ENCODE assay signal across 8 mouse cellular contexts in genomic region chr5:120906791-120907733, GRCm38 (mm10). TPM values are rescaled to one million over a fixed set of nuclear protein-coding genes. Genes with fewer than 3 reads are reported as not detected.
A peak's percentile ranks its signal among the peaks of the same experiment; 100 is the strongest.
DNase-seq lines count a peak whose midpoint lies in the region; ATAC-seq and TF ChIP-seq lines count a peak whose summit lies in the region.
"Not testable (repeated sequence)": the region's sequence is repeated elsewhere in the genome, so short reads cannot be mapped to it uniquely, and the experiment has no call there.
"Had no signal": no experiment of that assay in that cellular context is flagged by ENCODE, and none has a peak within 500 bp of the region (broad histone marks: within the 10 kb centered on the region; RNA-seq: fewer than 3 reads in every experiment).

Gene Oas1a (minus strand): TSS chr5:120907521.

- TF ChIP-seq EP300 in liver, postnatal 0 days (IDR thresholded peaks at IDR 0.05; ENCODE audit: low read depth), result not testable (repeated sequence)

- not testable (repeated sequence) for H3K9me3 ChIP-seq in liver, postnatal 0 days (ENCODE audit: low read length)

- not testable (repeated sequence) for H3K36me3 ChIP-seq in liver, postnatal 0 days (replicated peaks; ENCODE audit: insufficient read depth, low read length)

- WGBS in liver, postnatal 0 days (ENCODE audit: insufficient replicate concordance), result 35% methylated on average over 8 of the region's 12 CpGs

- peak within 1 kb of the TSS; percentile 61 for H3K4me2 ChIP-seq in liver, postnatal 0 days (ENCODE audit: low read depth, low read length)

- H3K27ac ChIP-seq in embryonic fibroblast, embryonic 13.5 days (ENCODE audit: insufficient read depth, low read length), result not testable (repeated sequence)
- 0 out of 2 replicates have a peak within 1 kb of the TSS, but pooled peaks have one; percentile 29 for H3K27ac ChIP-seq in liver, postnatal 0 days (ENCODE audit: low read depth)

- H3K4me3 ChIP-seq in embryonic fibroblast, embryonic 13.5 days (ENCODE audit: insufficient read depth, low read length), result peak within 1 kb of the TSS; percentile 17; the same call in 1 of the 2 replicates
- H3K4me3 ChIP-seq in liver, postnatal 0 days (ENCODE audit: low read depth, low read length), result peak within 1 kb of the TSS; percentile 43

- peak; percentile 45 for ATAC-seq in CD4-positive, CD25-positive, alpha-beta regulatory T cell, adult 4 months
- peak; percentile 75 to 84 for ATAC-seq in hematopoietic stem cell, adult 5-6 weeks (replicated peaks in 1 of 2; ENCODE audit: insufficient read depth in 1 of 2, low FRiP score in 2 of 2, low TSS enrichment in 1 of 2, low read depth in 1 of 2, poor library complexity in 2 of 2, severe bottlenecking in 2 of 2)
- peak; percentile 27; the same call in 1 of the 2 replicates for ATAC-seq in liver, postnatal 0 days
- ATAC-seq in megakaryocyte-erythroid progenitor cell, adult 5-6 weeks (replicated peaks; ENCODE audit: low FRiP score, low TSS enrichment, poor library complexity, severe bottlenecking), result peak; percentile 60; the same call in 1 of the 2 replicates

- TF ChIP-seq CTCF in embryonic fibroblast, embryonic 13.5 days (IDR thresholded peaks at IDR 0.05; ENCODE audit: borderline replicate concordance, insufficient read depth, low read length); liver, postnatal 0 days (IDR thresholded peaks at IDR 0.05; ENCODE audit: low read depth): not testable (repeated sequence)

- not testable (repeated sequence) for H3K4me1 ChIP-seq in embryonic fibroblast, embryonic 13.5 days (ENCODE audit: control insufficient read depth, insufficient read depth, low read length); liver, postnatal 0 days (ENCODE audit: insufficient read depth)

- peak; percentile 15 to 26 for DNase-seq in adrenal gland, postnatal 36 days
- peak; percentile 10 to 25 for DNase-seq in kidney, postnatal 36 days
- not testable (repeated sequence) for DNase-seq in liver, postnatal 0 days

- H3K27me3 ChIP-seq in liver, postnatal 0 days (ENCODE audit: insufficient read depth, low read length), result not testable (repeated sequence)

- 0 out of 2 replicates have a peak, but pooled peaks have one; percentile 21 for TF ChIP-seq POLR2A in embryonic fibroblast, embryonic 13.5 days (IDR thresholded peaks at IDR 0.05; ENCODE audit: low read depth, low read length)

- peak within 1 kb of the TSS; percentile 53 for H3K9ac ChIP-seq in liver, postnatal 0 days (replicated peaks)

RNA-seq across cellular contexts. Expression of gene Oas1a, which starts in this region (rescaled TPM):
- 10 to 100 TPM; 44.7 to 54.6 TPM for polyA plus RNA-seq in CD4-positive, CD25-positive, alpha-beta regulatory T cell, adult 4 months (2017; shearing (Covaris generic))
- total RNA-seq in adrenal gland, postnatal 36 days (2021), result 1 to 10 TPM; 3.2 to 3.7 TPM
- 4.9 and 5.8 TPM in 2 replicates for polyA plus RNA-seq in embryonic fibroblast, embryonic 13.5 days (2011; ENCODE audit: insufficient read length, low read depth, missing spikeins)
- 23.4 and 33.7 TPM in 2 replicates for total RNA-seq in hematopoietic stem cell, adult 5-6 weeks (2017)
- polyA plus RNA-seq in liver, postnatal 0 days (2015; fragmentation: Nextera tagmentation; extraction: Ambion mirVana), result 5.8 and 6.9 TPM in 2 replicates
- 6.4 and 8.1 TPM in 2 replicates for total RNA-seq in megakaryocyte-erythroid progenitor cell, adult 5-6 weeks (2014; fragmentation: Nextera tagmentation)
- 6.9 and 9.6 TPM in 2 replicates for total RNA-seq in megakaryocyte-erythroid progenitor cell, adult 5-6 weeks (2017)
- total RNA-seq: gastrocnemius, postnatal 14 days had no signal

Comparison
In these comparisons a context has a peak if more than half of its experiments do, and no peak if none do; other contexts are left out.
1. ATAC-seq: peak in every context shown above with its lines; median percentile 80 in hematopoietic stem cell, adult 5-6 weeks; 60 in megakaryocyte-erythroid progenitor cell, adult 5-6 weeks; 45 in CD4-positive, CD25-positive, alpha-beta regulatory T cell, adult 4 months; 27 in liver, postnatal 0 days.